Comparison of ENCODE assay signal across 19 mouse cellular contexts in genomic region chr12:55242243-55242642, GRCm38 (mm10). TPM values are rescaled to one million over a fixed set of nuclear protein-coding genes. Genes with fewer than 3 reads are reported as not detected.
"Had no signal": no experiment of that assay in that cellular context is flagged by ENCODE, and none has a peak within 500 bp of the region (broad histone marks: within the 10 kb centered on the region; RNA-seq: fewer than 3 reads in every experiment).

No protein-coding gene starts in this region.

RNA-seq across cellular contexts. Expression of gene 1700047I17Rik2, which starts 42.9 kb away (rescaled TPM):
- polyA plus RNA-seq: heart, embryonic 10.5 days; heart, embryonic 11.5 days; heart, embryonic 13.5 days; heart, embryonic 15.5 days; heart, embryonic 16.5 days; heart, postnatal 0 days; hindbrain, embryonic 13.5 days; hindbrain, embryonic 14.5 days; hindbrain, embryonic 15.5 days; hindbrain, embryonic 16.5 days; hindbrain, postnatal 0 days; inflammation-experienced regulatory T-cells, adult 6 months; intestine, embryonic 14.5 days; intestine, embryonic 15.5 days; intestine, embryonic 16.5 days; intestine, postnatal 0 days; kidney, adult 2 months; kidney, postnatal 0 days; large intestine, adult 2 months had no signal
